Mouse (Mus musculus): ENCODE results near the gene Lin37.
A peak's percentile ranks its signal among the peaks of the same experiment; 100 is the strongest.

Lin37 gene

GRCm38 (mm10) chr7:30559443-30559954 lies at the start of gene Lin37:
Lin37 (minus strand) TSS chr7:30559838.
- peak; percentile 100 for DNase-seq

GRCm38 (mm10) chr7:30608476-30608875 lies 48.8 kb upstream of the Lin37 start:
- no peak for DNase-seq

- DNase-seq: peak; percentile 46
These were observed 48.2 kb upstream of the Lin37 start for GRCm38 (mm10) chr7:30607706-30608309.

- no peak for DNase-seq
These were observed 45.3 kb upstream of the Lin37 start for GRCm38 (mm10) chr7:30604944-30605343.

- DNase-seq: no peak
These were observed 44.8 kb upstream of the Lin37 start for GRCm38 (mm10) chr7:30604424-30604823.

- DNase-seq: peak; percentile 81
These were observed 42.9 kb upstream of the Lin37 start for GRCm38 (mm10) chr7:30602583-30602982.

- peak; percentile 67 for DNase-seq
These were observed 41.0 kb upstream of the Lin37 start for GRCm38 (mm10) chr7:30600651-30601050.

- peak; percentile 98 for DNase-seq
These were observed 40.3 kb upstream of the Lin37 start for GRCm38 (mm10) chr7:30599933-30600353.

GRCm38 (mm10) chr7:30598786-30599185 lies 39.1 kb upstream of the Lin37 start, which contains the start of gene Zbtb32:
Zbtb32 (minus strand) TSS chr7:30598909.
- no peak for DNase-seq

- DNase-seq: no peak
These were observed 37.2 kb upstream of the Lin37 start for GRCm38 (mm10) chr7:30596811-30597210.

- no peak for DNase-seq
These were observed 36.5 kb upstream of the Lin37 start for GRCm38 (mm10) chr7:30596093-30596492.

GRCm38 (mm10) chr7:30594510-30595024 lies 34.9 kb upstream of the Lin37 start:
- no peak for DNase-seq

- DNase-seq: no peak
These were observed 34.2 kb upstream of the Lin37 start for GRCm38 (mm10) chr7:30593579-30594509.

GRCm38 (mm10) chr7:30592772-30593423 lies 33.3 kb upstream of the Lin37 start:
- no peak for DNase-seq

GRCm38 (mm10) chr7:30591605-30591951 lies 31.9 kb upstream of the Lin37 start:
- no peak for DNase-seq

- no peak for DNase-seq
These were observed 31.4 kb upstream of the Lin37 start for GRCm38 (mm10) chr7:30590927-30591604.

- peak; percentile 85 for DNase-seq
These were observed 30.0 kb upstream of the Lin37 start for GRCm38 (mm10) chr7:30589435-30590301.

- DNase-seq: peak; percentile 99
These were observed 29.2 kb upstream of the Lin37 start, which contains the start of gene Kmt2b for GRCm38 (mm10) chr7:30588676-30589434. Kmt2b (minus strand) TSS chr7:30588726.

- peak; percentile 51 for DNase-seq
These were observed 28.4 kb upstream of the Lin37 start for GRCm38 (mm10) chr7:30587842-30588667.
